Mouse (Mus musculus): ENCODE results near the gene Plxdc1. TPM values are rescaled to one million over a fixed set of nuclear protein-coding genes. Genes with fewer than 3 reads are reported as not detected.

Gene Plxdc1
- total and polyA plus RNA-seq, 3 experiments, result 0.03 to 0.11 TPM; not detected in 1

DNA sequence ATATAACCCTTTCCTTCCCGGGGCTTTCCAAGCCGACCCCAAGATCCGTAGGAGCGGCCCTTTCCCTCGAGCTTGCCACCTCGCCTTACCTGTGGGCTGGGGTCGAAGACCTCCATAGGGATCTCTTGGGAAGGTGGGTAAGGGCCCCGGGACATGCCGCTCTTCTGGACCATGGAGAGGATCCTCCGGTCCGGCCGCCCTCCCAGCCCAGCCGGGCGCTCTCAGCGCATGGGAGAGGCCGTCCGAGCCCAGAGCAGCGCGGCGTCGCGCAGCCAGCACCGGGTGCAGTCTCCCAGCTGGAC is 36.0 kb upstream of the Plxdc1 start:
- Histone ChIP-seq H3K36me3 (replicated peaks) (no peaks in the 10 kb centered on the region), H3K4me3 (ENCODE audit: low read depth, low read length) (peak overlapping the region; percentile 78), H3K4me1 (ENCODE audit: insufficient read depth, low read depth, low read length) (peaks cover 63% of the 10 kb centered on the region), H3K27me3 (ENCODE audit: insufficient read depth, low read length) (peaks cover 30% of the 10 kb centered on the region), H3K9me3 (replicated peaks) (no peaks in the 10 kb centered on the region)
- TF ChIP-seq TAL1 (conservative IDR thresholded peaks at IDR 0.05; ENCODE audit: low read depth, low read length) (no peak), GATA2 (IDR thresholded peaks at IDR 0.05; ENCODE audit: borderline replicate concordance, low read depth, low read length) (no peak), CTCF (IDR thresholded peaks at IDR 0.05; ENCODE audit: low read depth, low read length) (no peak), GATA1 (IDR thresholded peaks at IDR 0.05; ENCODE audit: borderline replicate concordance, low read length) (no peak), POLR2AphosphoS5 (IDR thresholded peaks at IDR 0.05; ENCODE audit: insufficient replicate concordance, low read depth, low read length) (no peak)
- ATAC-seq (ENCODE audit: extremely low read depth, insufficient number of reproducible peaks, low FRiP score, poor library complexity, severe bottlenecking) (no peak), DNase-seq (ENCODE audit: low spot score) (no peak)

DNA sequence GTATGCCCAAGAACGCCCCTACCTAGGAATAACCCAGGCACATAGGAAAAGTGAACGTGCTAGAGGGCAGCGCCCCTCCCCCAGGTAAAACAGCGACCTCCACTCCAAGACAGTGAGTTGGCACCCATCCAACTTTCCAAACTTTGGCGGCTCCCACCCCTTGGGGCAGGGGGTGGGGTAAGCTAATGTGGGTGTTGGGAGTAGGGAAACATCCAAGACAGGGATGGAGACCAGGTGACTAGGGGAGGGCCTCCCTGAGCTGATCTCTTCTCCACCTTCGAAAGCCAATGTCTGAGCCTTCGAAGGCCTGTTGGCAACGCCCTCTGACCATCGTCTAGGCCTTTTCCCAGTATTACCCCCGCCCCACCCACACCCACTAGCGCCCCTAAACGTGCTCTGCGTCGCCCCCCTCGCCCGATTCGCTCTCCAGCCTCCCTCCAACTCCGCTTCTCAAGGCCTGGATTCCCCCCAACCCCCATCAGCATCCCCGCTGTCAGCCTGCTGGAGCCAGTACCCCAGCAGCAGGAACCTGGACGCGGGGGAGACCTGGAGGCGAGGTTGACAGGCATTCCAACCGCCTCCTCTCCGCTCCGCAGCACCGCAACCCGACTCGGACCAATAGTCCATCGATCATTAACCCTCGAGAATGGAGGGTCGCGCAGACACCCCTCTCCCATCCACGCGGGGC is 35.5 kb upstream of the Plxdc1 start:
- DNase-seq (ENCODE audit: low spot score), result peak; percentile 45
- Histone ChIP-seq H3K4me3 (ENCODE audit: low read depth, low read length) (peak overlapping the region; percentile 78), H3K36me3 (replicated peaks) (no peaks in the 10 kb centered on the region), H3K9me3 (replicated peaks) (no peaks in the 10 kb centered on the region), H3K27me3 (ENCODE audit: insufficient read depth, low read length) (peaks cover 34% of the 10 kb centered on the region), H3K4me1 (ENCODE audit: insufficient read depth, low read depth, low read length) (peaks cover 63% of the 10 kb centered on the region)
- no peak for TF ChIP-seq POLR2AphosphoS5 (IDR thresholded peaks at IDR 0.05; ENCODE audit: insufficient replicate concordance, low read depth, low read length)
- no peak for TF ChIP-seq CTCF (IDR thresholded peaks at IDR 0.05; ENCODE audit: low read depth, low read length)
- no peak for TF ChIP-seq GATA2 (IDR thresholded peaks at IDR 0.05; ENCODE audit: borderline replicate concordance, low read depth, low read length)
- TF ChIP-seq TAL1 (conservative IDR thresholded peaks at IDR 0.05; ENCODE audit: low read depth, low read length), result no peak
- TF ChIP-seq GATA1 (IDR thresholded peaks at IDR 0.05; ENCODE audit: borderline replicate concordance, low read length), result no peak
- ATAC-seq (ENCODE audit: extremely low read depth, insufficient number of reproducible peaks, low FRiP score, poor library complexity, severe bottlenecking), result no peak

DNA sequence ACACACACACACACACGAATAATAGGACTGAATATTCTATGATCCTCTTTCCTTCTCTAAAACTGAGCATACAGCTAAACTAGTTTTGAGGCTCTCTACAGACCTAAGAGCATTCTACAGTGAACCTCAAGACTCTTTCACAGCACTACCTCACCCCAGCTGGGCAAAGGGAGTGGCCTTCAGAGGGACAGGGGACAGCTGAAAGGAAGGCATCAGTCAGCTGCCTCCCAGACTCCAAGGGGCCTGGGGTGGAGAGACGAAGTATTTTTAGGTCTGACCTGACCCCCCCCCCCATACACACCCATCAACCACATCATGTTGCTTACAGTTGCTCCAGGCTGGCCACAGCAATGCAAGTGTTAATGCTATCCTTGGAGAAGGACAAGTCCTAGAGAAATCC is 34.9 kb upstream of the Plxdc1 start:
- DNase-seq (ENCODE audit: low spot score) (no peak), ATAC-seq (ENCODE audit: extremely low read depth, insufficient number of reproducible peaks, low FRiP score, poor library complexity, severe bottlenecking) (no peak)
- no peaks in the 10 kb centered on the region for H3K36me3 ChIP-seq (replicated peaks)
- TF ChIP-seq TAL1 (conservative IDR thresholded peaks at IDR 0.05; ENCODE audit: low read depth, low read length) (no peak), GATA1 (IDR thresholded peaks at IDR 0.05; ENCODE audit: borderline replicate concordance, low read length) (no peak), POLR2AphosphoS5 (IDR thresholded peaks at IDR 0.05; ENCODE audit: insufficient replicate concordance, low read depth, low read length) (no peak), GATA2 (IDR thresholded peaks at IDR 0.05; ENCODE audit: borderline replicate concordance, low read depth, low read length) (no peak), CTCF (IDR thresholded peaks at IDR 0.05; ENCODE audit: low read depth, low read length) (no peak)
- no peak overlapping the region for H3K4me3 ChIP-seq (ENCODE audit: low read depth, low read length)
- H3K27me3 ChIP-seq (ENCODE audit: insufficient read depth, low read length), result peaks cover 36% of the 10 kb centered on the region
- H3K9me3 ChIP-seq (replicated peaks), result no peaks in the 10 kb centered on the region
- peaks cover 61% of the 10 kb centered on the region for H3K4me1 ChIP-seq (ENCODE audit: insufficient read depth, low read depth, low read length)

DNA sequence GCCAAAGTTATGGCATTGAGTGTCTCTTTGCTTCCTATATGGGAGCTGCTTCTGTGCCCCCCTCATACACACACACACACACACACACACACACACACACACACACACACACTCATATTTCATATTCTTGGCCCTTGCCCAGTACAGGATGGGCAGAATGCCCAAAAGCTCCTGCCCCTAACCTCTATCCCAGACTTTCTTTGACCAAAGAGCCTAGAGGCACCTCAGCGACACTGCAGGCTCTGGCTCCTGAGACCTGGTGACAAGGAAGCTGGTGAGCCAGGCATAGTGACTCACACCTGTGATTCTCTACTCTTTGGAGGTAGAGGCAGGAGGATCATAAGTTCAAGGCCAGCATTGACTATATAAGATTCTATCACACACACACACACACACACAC is 34.5 kb upstream of the Plxdc1 start:
- ATAC-seq (ENCODE audit: extremely low read depth, insufficient number of reproducible peaks, low FRiP score, poor library complexity, severe bottlenecking) (no peak), DNase-seq (ENCODE audit: low spot score) (no peak)
- no peak overlapping the region for H3K4me3 ChIP-seq (ENCODE audit: low read depth, low read length)
- TF ChIP-seq CTCF (IDR thresholded peaks at IDR 0.05; ENCODE audit: low read depth, low read length), result no peak
- TF ChIP-seq TAL1 (conservative IDR thresholded peaks at IDR 0.05; ENCODE audit: low read depth, low read length), result no peak
- TF ChIP-seq GATA1 (IDR thresholded peaks at IDR 0.05; ENCODE audit: borderline replicate concordance, low read length), result no peak
- TF ChIP-seq POLR2AphosphoS5 (IDR thresholded peaks at IDR 0.05; ENCODE audit: insufficient replicate concordance, low read depth, low read length), result no peak
- TF ChIP-seq GATA2 (IDR thresholded peaks at IDR 0.05; ENCODE audit: borderline replicate concordance, low read depth, low read length), result no peak
- no peaks in the 10 kb centered on the region for H3K9me3 ChIP-seq (replicated peaks)
- peaks cover 36% of the 10 kb centered on the region for H3K27me3 ChIP-seq (ENCODE audit: insufficient read depth, low read length)
- no peaks in the 10 kb centered on the region for H3K36me3 ChIP-seq (replicated peaks)
- H3K4me1 ChIP-seq (ENCODE audit: insufficient read depth, low read depth, low read length), result peaks cover 56% of the 10 kb centered on the region

DNA sequence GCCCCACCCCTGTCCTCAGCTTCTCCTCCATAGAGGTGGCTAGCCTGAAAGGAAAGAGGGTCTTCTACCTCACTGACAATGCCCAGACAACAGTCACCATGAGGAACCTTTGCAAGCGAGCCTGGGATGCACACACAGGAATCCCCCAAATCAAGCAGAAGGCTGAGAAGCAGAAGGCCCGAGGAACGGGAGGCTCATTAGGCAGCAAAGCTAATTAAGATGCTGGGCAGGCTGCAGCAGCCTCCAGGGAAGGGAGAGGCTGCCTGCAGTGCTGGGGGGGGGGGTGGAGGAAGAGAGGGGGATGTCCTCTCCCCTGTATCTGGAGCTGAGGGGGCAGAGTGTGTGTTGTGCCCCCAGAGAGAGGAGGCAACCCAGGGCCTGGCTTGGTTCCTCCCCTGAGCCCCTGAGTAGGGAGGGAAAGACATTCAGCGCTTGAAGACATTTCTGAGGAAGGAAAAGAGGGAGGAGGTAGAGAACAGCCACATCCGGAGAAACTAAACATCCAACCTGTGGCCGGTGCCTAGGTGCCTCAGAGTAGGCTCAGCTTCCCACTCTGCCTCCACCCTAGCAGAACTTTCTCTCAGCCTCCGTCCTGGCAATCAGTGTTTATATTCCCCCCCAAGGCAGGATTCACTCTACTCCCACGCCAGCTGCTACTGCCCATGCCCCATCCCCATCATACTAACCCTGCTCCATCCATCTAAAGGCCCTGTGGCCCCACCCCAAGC is 33.8 kb upstream of the Plxdc1 start:
- Histone ChIP-seq H3K4me3 (ENCODE audit: low read depth, low read length) (no peak overlapping the region), H3K36me3 (replicated peaks) (no peaks in the 10 kb centered on the region), H3K27me3 (ENCODE audit: insufficient read depth, low read length) (peaks cover 38% of the 10 kb centered on the region), H3K4me1 (ENCODE audit: insufficient read depth, low read depth, low read length) (peaks cover 52% of the 10 kb centered on the region), H3K9me3 (replicated peaks) (no peaks in the 10 kb centered on the region)
- TF ChIP-seq GATA1 (IDR thresholded peaks at IDR 0.05; ENCODE audit: borderline replicate concordance, low read length), result no peak
- TF ChIP-seq POLR2AphosphoS5 (IDR thresholded peaks at IDR 0.05; ENCODE audit: insufficient replicate concordance, low read depth, low read length), result no peak
- TF ChIP-seq GATA2 (IDR thresholded peaks at IDR 0.05; ENCODE audit: borderline replicate concordance, low read depth, low read length), result no peak
- no peak for TF ChIP-seq TAL1 (conservative IDR thresholded peaks at IDR 0.05; ENCODE audit: low read depth, low read length)
- no peak for TF ChIP-seq CTCF (IDR thresholded peaks at IDR 0.05; ENCODE audit: low read depth, low read length)
- ATAC-seq (ENCODE audit: extremely low read depth, insufficient number of reproducible peaks, low FRiP score, poor library complexity, severe bottlenecking) (no peak), DNase-seq (ENCODE audit: low spot score) (no peak)

DNA sequence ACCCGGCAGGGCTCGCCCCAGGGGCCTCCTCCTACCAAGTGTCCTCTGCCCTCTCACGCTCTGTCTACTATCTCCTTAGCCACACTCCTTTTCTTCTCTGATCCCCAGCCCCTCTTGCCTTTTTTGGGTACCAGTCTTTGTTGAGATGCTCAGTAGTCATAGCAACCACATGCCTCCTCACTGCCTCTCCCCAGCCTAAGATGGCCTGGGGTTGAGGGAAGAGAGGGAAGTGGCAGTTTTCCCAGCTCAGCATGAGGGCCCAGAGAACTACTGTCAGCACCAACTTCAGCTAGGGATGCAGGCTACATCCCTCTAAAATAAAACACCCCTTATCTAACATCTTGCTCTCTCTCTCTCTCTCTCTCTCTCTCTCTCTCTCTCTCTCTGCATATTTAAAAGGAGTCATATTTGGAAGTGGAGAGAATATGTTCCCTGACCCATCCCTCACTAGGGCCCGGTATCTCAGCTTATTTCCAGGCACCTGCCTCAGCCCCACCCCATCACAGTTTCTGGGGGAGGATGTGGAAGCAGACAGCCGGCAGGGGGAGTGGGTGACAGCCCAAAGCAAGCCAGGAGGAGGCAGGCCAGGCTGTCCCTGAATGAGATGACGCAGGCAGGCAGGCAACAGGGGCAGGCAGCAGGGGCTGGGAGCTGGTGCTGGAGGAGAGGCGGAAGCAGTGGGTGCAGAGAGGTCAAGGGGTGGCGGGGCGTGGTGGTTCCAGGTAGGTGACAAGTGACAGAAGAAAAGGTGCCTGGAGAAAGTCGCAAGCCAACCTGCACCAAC is 32.8 kb upstream of the Plxdc1 start:
- ATAC-seq (ENCODE audit: extremely low read depth, insufficient number of reproducible peaks, low FRiP score, poor library complexity, severe bottlenecking) (no peak), DNase-seq (ENCODE audit: low spot score) (peak; percentile 64)
- H3K36me3 ChIP-seq (replicated peaks), result no peaks in the 10 kb centered on the region
- no peaks in the 10 kb centered on the region for H3K9me3 ChIP-seq (replicated peaks)
- H3K4me1 ChIP-seq (ENCODE audit: insufficient read depth, low read depth, low read length), result peaks cover 43% of the 10 kb centered on the region
- no peak overlapping the region for H3K4me3 ChIP-seq (ENCODE audit: low read depth, low read length)
- TF ChIP-seq TAL1 (conservative IDR thresholded peaks at IDR 0.05; ENCODE audit: low read depth, low read length) (no peak), POLR2AphosphoS5 (IDR thresholded peaks at IDR 0.05; ENCODE audit: insufficient replicate concordance, low read depth, low read length) (no peak), GATA2 (IDR thresholded peaks at IDR 0.05; ENCODE audit: borderline replicate concordance, low read depth, low read length) (no peak), CTCF (IDR thresholded peaks at IDR 0.05; ENCODE audit: low read depth, low read length) (no peak)
- peaks cover 39% of the 10 kb centered on the region for H3K27me3 ChIP-seq (ENCODE audit: insufficient read depth, low read length)

Measured in G1E (cell line).